ENCODE assay signal across 9 mouse cellular contexts in genomic region chr1:165280741-165281140, GRCm38 (mm10). TPM values are rescaled to one million over a fixed set of nuclear protein-coding genes. Genes with fewer than 3 reads are reported as not detected.
DNase-seq lines count a peak whose midpoint lies in the region; ATAC-seq lines count a peak whose summit lies in the region.
"Had no signal": no experiment of that assay in that cellular context is flagged by ENCODE, and none has a peak within 500 bp of the region (broad histone marks: within the 10 kb centered on the region; RNA-seq: fewer than 3 reads in every experiment).

No protein-coding gene starts in this region.

- no peaks in the 10 kb centered on the region for H3K9me3 ChIP-seq in lung, embryonic 16.5 days (ENCODE audit: control insufficient read depth, low read length)
- H3K9me3 ChIP-seq in forebrain, embryonic 16.5 days (ENCODE audit: control insufficient read depth, low read length) = no peaks in the 10 kb centered on the region
- H3K9me3 ChIP-seq in limb, embryonic 12.5 days = no peaks in the 10 kb centered on the region
- no peaks in the 10 kb centered on the region for H3K9me3 ChIP-seq in stomach, embryonic 16.5 days (replicated peaks; ENCODE audit: control insufficient read depth, low read length)

- peak overlapping the region; percentile 95 for H3K4me2 ChIP-seq in lung, embryonic 16.5 days (ENCODE audit: low read depth, low read length)
- peak overlapping the region; percentile 68 for H3K4me2 ChIP-seq in forebrain, embryonic 16.5 days (ENCODE audit: low read length)
- peak overlapping the region; percentile 86 for H3K4me2 ChIP-seq in limb, embryonic 12.5 days
- peak overlapping the region; percentile 93 for H3K4me2 ChIP-seq in stomach, embryonic 16.5 days (ENCODE audit: low read depth, low read length)

- no peak overlapping the region; the same call in 1 of the 2 replicates for H3K4me3 ChIP-seq in lung, embryonic 16.5 days (ENCODE audit: low read length)
- peak overlapping the region; percentile 17 for H3K4me3 ChIP-seq in forebrain, embryonic 16.5 days (replicated peaks; ENCODE audit: low read length)
- peak overlapping the region; percentile 74 for H3K4me3 ChIP-seq in limb, embryonic 12.5 days (replicated peaks)
- peak overlapping the region; percentile 81 for H3K4me3 ChIP-seq in stomach, embryonic 16.5 days (replicated peaks; ENCODE audit: low read length)

- H3K9ac ChIP-seq in lung, embryonic 16.5 days (ENCODE audit: low read length) = no peak overlapping the region
- peak overlapping the region; percentile 96 for H3K9ac ChIP-seq in forebrain, embryonic 16.5 days (replicated peaks; ENCODE audit: low read depth, low read length)
- peak overlapping the region; percentile 87 for H3K9ac ChIP-seq in limb, embryonic 12.5 days (replicated peaks)
- peak overlapping the region; percentile 42 for H3K9ac ChIP-seq in stomach, embryonic 16.5 days (ENCODE audit: low read length)

- no peaks in the 10 kb centered on the region for H3K36me3 ChIP-seq in lung, embryonic 16.5 days (ENCODE audit: control insufficient read depth, insufficient read depth, low read length)
- H3K36me3 ChIP-seq in forebrain, embryonic 16.5 days (ENCODE audit: control insufficient read depth, insufficient read depth) = no peaks in the 10 kb centered on the region
- no peaks in the 10 kb centered on the region for H3K36me3 ChIP-seq in limb, embryonic 12.5 days
- H3K36me3 ChIP-seq in stomach, embryonic 16.5 days (ENCODE audit: control insufficient read depth, insufficient read depth, low read length) = no peaks in the 10 kb centered on the region

- H3K27me3 ChIP-seq in lung, embryonic 16.5 days (ENCODE audit: control insufficient read depth, insufficient read depth, low read depth, low read length) = no peaks in the 10 kb centered on the region
- no peaks in the 10 kb centered on the region for H3K27me3 ChIP-seq in forebrain, embryonic 16.5 days (replicated peaks; ENCODE audit: control insufficient read depth, insufficient read depth, low read length)
- H3K27me3 ChIP-seq in limb, embryonic 12.5 days = no peaks in the 10 kb centered on the region
- H3K27me3 ChIP-seq in stomach, embryonic 16.5 days (ENCODE audit: control insufficient read depth, insufficient read depth, low read length) = no peaks in the 10 kb centered on the region
- H3K27me3 ChIP-seq: Patski had no signal

- 44% methylated on average over 10 of the region's 10 CpGs for WGBS in lung, embryonic 16.5 days
- WGBS in forebrain, embryonic 16.5 days = 10% methylated on average over 10 of the region's 10 CpGs
- WGBS in limb, embryonic 12.5 days = 39% methylated on average over 10 of the region's 10 CpGs
- 32% methylated on average over 10 of the region's 10 CpGs for WGBS in stomach, embryonic 16.5 days

- ATAC-seq in lung, embryonic 16.5 days (ENCODE audit: low read depth) = no peak
- no peak for ATAC-seq in forebrain, embryonic 16.5 days
- no peak for ATAC-seq in limb, embryonic 12.5 days (ENCODE audit: insufficient number of reproducible peaks, insufficient read depth, low FRiP score, low TSS enrichment, low read depth)
- ATAC-seq in stomach, embryonic 16.5 days (ENCODE audit: insufficient read depth, low FRiP score) = no peak

- H3K27ac ChIP-seq in lung, embryonic 16.5 days (ENCODE audit: low read length) = no peak overlapping the region
- peak overlapping the region; percentile 81 for H3K27ac ChIP-seq in forebrain, embryonic 16.5 days (ENCODE audit: low read length)
- H3K27ac ChIP-seq in limb, embryonic 12.5 days = peak overlapping the region; percentile 95
- peak overlapping the region; percentile 75; the same call in 1 of the 2 replicates for H3K27ac ChIP-seq in stomach, embryonic 16.5 days (ENCODE audit: low read length)
- H3K27ac ChIP-seq: macrophage had no signal

- H3K4me1 ChIP-seq in lung, embryonic 16.5 days (replicated peaks; ENCODE audit: control insufficient read depth, insufficient read depth, low read length) = peaks cover 11% of the 10 kb centered on the region; the same call in 1 of the 2 replicates
- H3K4me1 ChIP-seq in forebrain, embryonic 16.5 days (replicated peaks; ENCODE audit: control insufficient read depth, insufficient read depth, low read length) = peaks cover 30% of the 10 kb centered on the region
- peaks cover 38% of the 10 kb centered on the region for H3K4me1 ChIP-seq in limb, embryonic 12.5 days (replicated peaks)
- H3K4me1 ChIP-seq in stomach, embryonic 16.5 days (ENCODE audit: control insufficient read depth, insufficient read depth, low read length) = peaks cover 29% of the 10 kb centered on the region

- no peak for DNase-seq in lung, postnatal 14 days
- DNase-seq in adrenal gland, postnatal 14 days = no peak
- DNase-seq in thymus, postnatal 4 days = no peak

RNA-seq across cellular contexts. Expression of gene Gpr161, which starts 14.8 kb away (rescaled TPM):
- 0.84 and 0.89 TPM in 2 replicates for polyA plus RNA-seq in lung, embryonic 16.5 days (2015; fragmentation: Nextera tagmentation; extraction: Ambion mirVana)
- polyA plus RNA-seq in forebrain, embryonic 16.5 days (2015; fragmentation: Nextera tagmentation; extraction: Ambion mirVana) = 4.5 and 4.7 TPM in 2 replicates
- 2.2 and 2.3 TPM in 2 replicates for polyA plus RNA-seq in limb, embryonic 12.5 days (2016; fragmentation: Nextera tagmentation; extraction: Ambion mirVana)
- polyA plus RNA-seq in stomach, embryonic 16.5 days (2015; fragmentation: Nextera tagmentation; extraction: Ambion mirVana) = 1.1 and 1.2 TPM in 2 replicates
- 1.7 and 2.5 TPM in 2 replicates for total RNA-seq in adrenal gland, postnatal 14 days (2021)
- polyA plus RNA-seq: macrophage had no signal

RNA-seq across cellular contexts. Expression of gene Tiprl, which starts 43.9 kb away (rescaled TPM):
- polyA plus RNA-seq in lung, embryonic 16.5 days (2015; fragmentation: Nextera tagmentation; extraction: Ambion mirVana) = 97.4 and 100 TPM in 2 replicates
- polyA plus RNA-seq in forebrain, embryonic 16.5 days (2015; fragmentation: Nextera tagmentation; extraction: Ambion mirVana) = 168 and 170 TPM in 2 replicates
- 93.2 and 95.9 TPM in 2 replicates for polyA plus RNA-seq in limb, embryonic 12.5 days (2016; fragmentation: Nextera tagmentation; extraction: Ambion mirVana)
- polyA plus RNA-seq in stomach, embryonic 16.5 days (2015; fragmentation: Nextera tagmentation; extraction: Ambion mirVana) = 87.0 and 87.3 TPM in 2 replicates
- total RNA-seq in adrenal gland, postnatal 14 days (2021) = 50.1 and 51.3 TPM in 2 replicates
